Mouse (Mus musculus): ENCODE results near the gene Rccd1.
A peak's percentile ranks its signal among the peaks of the same experiment; 100 is the strongest.

Gene Rccd1

DNA sequence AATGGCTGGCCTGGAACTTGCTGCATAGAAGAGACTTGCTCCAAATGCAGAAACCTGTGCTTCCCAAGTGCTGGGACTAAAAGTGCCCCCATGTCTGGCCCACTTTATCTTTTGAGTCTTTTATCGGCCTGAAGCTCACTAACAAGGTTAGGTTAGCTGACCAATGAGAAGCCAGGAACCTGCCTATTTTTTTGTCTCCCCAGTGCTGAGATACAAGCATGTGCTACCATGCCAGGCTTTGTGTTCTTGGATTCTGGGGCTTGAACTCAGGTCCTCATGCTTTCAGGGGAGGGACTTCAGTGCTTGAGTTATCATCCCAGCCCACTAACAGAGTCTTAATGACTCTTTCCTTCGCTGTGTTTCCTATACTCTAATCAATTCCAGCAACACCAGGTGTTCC lies 66.5 kb downstream of the Rccd1 start:
- no peak for DNase-seq (ENCODE audit: low spot score)

DNA sequence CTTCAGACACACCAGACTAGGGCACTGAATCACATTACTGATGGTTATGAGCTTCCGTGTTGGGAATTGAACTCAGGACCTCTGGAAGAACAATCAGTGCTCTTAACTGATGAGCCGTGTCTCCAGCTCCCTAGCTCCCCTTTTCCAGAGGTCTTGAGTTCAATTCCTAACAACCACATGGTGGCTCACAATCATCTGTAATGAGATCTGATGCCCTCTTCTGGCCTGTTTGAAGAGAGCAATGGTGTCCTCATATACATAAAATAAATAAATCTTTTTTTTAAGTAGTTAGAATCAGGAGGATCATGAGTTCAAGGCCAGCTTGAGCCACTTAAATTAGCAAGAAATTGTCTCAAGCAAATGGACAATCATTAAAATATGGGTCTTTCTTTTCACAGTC lies 68.3 kb downstream of the Rccd1 start:
- DNase-seq (ENCODE audit: low spot score) = no peak

- DNase-seq (ENCODE audit: low spot score) = no peak
Measured at GRCm38 (mm10) chr7:80252886-80253285, 71.4 kb downstream of the Rccd1 start.

DNA sequence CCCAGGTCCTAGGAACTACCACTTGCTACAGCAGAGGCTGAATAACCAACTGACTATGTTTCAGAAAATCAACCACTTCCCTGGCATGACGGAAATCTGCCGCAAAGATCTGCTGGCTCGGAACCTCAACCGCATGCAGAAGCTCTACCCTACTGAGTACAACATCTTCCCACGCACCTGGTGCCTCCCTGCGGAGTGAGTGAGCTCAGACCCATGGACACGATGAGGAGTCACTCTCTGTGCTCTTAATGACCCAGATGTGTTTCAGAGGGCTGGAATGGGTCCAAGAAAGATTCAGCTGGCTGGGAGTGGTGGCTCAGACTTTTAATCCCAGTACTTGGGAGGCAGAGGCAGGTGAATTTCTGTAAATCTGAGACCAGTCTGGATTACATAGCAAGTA lies 71.8 kb downstream of the Rccd1 start:
- no peak for DNase-seq (ENCODE audit: low spot score)

DNA sequence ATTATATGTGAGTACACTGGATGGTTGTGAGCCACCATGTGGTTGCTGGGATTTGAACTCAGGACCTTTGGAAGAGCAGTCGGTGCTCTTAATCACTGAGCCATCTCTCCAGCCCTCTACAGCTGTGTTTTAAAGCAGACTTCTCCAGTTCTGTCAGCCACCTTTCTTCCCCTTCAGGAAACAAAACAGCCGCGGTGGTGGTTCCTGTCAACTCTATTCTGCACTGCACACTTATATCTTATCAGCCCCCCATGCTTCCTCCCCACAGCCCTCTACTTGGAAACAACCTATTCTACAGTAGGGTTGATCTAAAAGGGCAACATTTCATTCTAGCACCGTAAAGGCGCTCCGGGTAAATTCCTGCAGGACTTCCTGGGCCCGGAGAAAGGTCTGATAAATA lies 77.4 kb downstream of the Rccd1 start:
- DNase-seq (ENCODE audit: low spot score) = no peak

- DNase-seq (ENCODE audit: low spot score) = peak; percentile 97
Measured at GRCm38 (mm10) chr7:80246148-80246721, 78.0 kb downstream of the Rccd1 start, which contains the start of gene Ttll13. TSS of gene Ttll13 (plus strand) at chr7:80246376.

GRCm38 (mm10) chr7:80244851-80245250 lies 79.4 kb downstream of the Rccd1 start:
- no peak for DNase-seq (ENCODE audit: low spot score)

Data from ovary, adult 18-20 months (tissue).